Mouse (Mus musculus): Measurements from ENCODE around the gene Ddah2.
"Not testable (repeated sequence)": the region's sequence is repeated elsewhere in the genome, so short reads cannot be mapped to it uniquely, and the experiment has no call there.

Ddah2 gene

GRCm38 (mm10) chr17:35028315-35028714 is 30.5 kb upstream of the Ddah2 start:
- DNase-seq, result no peak

GRCm38 (mm10) chr17:35029691-35030532 is 28.9 kb upstream of the Ddah2 start:
- peak in 1 of 2 experiments; percentile 50 for DNase-seq

GRCm38 (mm10) chr17:35031272-35031671 is 27.6 kb upstream of the Ddah2 start:
- DNase-seq, result no peak

GRCm38 (mm10) chr17:35031880-35032279 is 27.0 kb upstream of the Ddah2 start:
- no peak for DNase-seq

- DNase-seq, result no peak
Observed at GRCm38 (mm10) chr17:35032323-35032870, 26.4 kb upstream of the Ddah2 start.

- DNase-seq, result not testable (repeated sequence)
Observed at GRCm38 (mm10) chr17:35033703-35034102, 25.1 kb upstream of the Ddah2 start.

GRCm38 (mm10) chr17:35034896-35035295 is 23.9 kb upstream of the Ddah2 start:
- DNase-seq, result no peak

- no peak for DNase-seq
Observed at GRCm38 (mm10) chr17:35039121-35039873, 19.5 kb upstream of the Ddah2 start.

- no peak for DNase-seq
Observed at GRCm38 (mm10) chr17:35043794-35044193, 15.0 kb upstream of the Ddah2 start.

- DNase-seq, result no peak
Observed at GRCm38 (mm10) chr17:35044904-35045806, 13.7 kb upstream of the Ddah2 start.

- peak in 1 of 2 experiments; percentile 32 for DNase-seq
Observed at GRCm38 (mm10) chr17:35045807-35046680, 12.8 kb upstream of the Ddah2 start.

GRCm38 (mm10) chr17:35046681-35047455 is 12.0 kb upstream of the Ddah2 start, which contains the start of gene Msh5:
TSS of gene Msh5 (minus strand) at chr17:35046745.
- DNase-seq, result peak; percentile 96

GRCm38 (mm10) chr17:35047688-35048087 is 11.1 kb upstream of the Ddah2 start:
- DNase-seq, result no peak

- DNase-seq, result no peak
Observed at GRCm38 (mm10) chr17:35048149-35048931, 10.5 kb upstream of the Ddah2 start.

- DNase-seq, result no peak
Observed at GRCm38 (mm10) chr17:35048932-35049440, 9.8 kb upstream of the Ddah2 start.

GRCm38 (mm10) chr17:35049561-35050016 is 9.2 kb upstream of the Ddah2 start, which contains the start of gene Clic1:
TSS of gene Clic1 (plus strand) at chr17:35049966.
- DNase-seq, result peak in 1 of 2 experiments; percentile 54

- peak; percentile 75 to 83 for DNase-seq
Observed at GRCm38 (mm10) chr17:35050126-35050750, 8.6 kb upstream of the Ddah2 start.
